Mouse (Mus musculus) T-helper 2 cell (primary cell): Measurements from ENCODE around the gene Efna5.

Experiments used
- in situ Hi-C: fragments of 300-600 bp; cut with MboI, MseI; formaldehyde crosslinking; loops from one replicate; pipeline ENCODE4 v1.15.1; 2025; ENCODE audit warnings: high pct_unique_total_duplicates

The Efna5 gene

DNA sequence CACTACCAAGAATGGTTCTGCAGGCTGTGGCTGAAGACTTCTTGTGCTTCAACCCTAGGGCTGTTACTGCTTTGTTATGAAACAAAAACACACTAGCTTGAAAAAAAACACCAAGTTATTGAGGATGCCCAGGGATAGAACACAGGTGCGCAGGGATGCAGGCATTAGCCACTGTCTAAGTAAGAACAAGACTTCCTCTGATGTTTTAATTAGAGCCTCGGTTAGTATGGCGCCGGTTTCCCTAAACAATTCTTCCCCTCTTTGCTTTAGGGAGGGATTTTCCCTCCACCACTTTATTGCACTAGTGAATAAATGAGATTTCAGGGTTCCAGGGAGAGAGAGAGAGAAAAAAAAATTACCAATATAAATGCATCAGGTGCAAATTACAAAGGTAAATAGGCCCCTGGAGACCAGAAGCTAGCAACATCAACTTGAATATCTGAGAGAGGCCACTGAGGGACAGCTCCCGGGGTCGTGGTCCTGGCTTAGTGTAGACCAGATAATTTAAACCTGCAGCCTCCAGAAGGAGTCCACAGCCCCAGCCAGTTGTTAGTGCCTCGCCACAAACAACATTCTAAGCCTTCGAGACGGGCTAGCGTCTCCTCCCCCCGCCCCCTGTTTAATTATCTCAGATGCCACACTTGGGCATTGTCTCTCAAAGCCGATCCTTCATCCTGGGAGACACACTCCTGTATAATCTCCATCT lies 163.5 kb downstream of the Efna5 start:
- in situ Hi-C loops = no loop called here

DNA sequence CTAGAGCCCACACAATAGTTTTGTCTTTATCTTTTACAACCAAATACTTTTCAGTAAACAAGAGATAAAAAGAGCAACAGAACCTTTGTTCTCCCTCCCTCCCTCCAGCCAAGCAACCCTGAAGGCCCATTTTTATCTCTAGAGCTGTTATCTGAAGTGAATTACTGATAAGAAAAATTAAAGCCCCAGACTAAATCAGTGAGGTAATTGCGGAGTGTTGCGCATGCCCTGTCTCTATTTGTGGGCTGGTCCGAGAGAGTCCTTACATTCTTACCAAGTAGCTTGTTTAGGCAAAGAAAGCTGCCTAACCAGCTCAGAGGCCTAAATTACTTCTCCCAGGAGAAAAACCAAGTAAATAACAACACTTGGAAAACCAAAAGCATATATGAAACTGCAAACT lies 167.7 kb downstream of the Efna5 start:
- in situ Hi-C loops = no loop called here

DNA sequence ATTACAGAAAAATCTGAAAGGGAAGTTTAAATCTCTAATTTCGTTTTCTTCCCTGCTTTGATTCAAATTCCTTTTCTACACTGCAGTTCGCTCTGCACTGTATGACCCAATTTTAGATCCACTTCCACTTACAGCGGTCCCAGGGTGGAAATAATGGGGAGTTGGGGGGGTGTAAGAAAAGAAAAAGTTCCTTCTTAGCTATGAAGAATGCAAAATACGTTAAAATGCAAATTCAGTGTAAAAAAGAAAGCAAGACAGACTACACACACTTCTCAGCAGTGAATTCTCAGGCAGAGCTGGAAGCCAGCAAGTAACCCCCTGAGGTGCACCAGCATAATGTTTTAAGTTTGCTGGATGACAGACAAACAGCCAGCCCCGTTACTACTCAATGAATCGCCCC lies 174.7 kb downstream of the Efna5 start:
- in situ Hi-C loops = no loop called here

DNA sequence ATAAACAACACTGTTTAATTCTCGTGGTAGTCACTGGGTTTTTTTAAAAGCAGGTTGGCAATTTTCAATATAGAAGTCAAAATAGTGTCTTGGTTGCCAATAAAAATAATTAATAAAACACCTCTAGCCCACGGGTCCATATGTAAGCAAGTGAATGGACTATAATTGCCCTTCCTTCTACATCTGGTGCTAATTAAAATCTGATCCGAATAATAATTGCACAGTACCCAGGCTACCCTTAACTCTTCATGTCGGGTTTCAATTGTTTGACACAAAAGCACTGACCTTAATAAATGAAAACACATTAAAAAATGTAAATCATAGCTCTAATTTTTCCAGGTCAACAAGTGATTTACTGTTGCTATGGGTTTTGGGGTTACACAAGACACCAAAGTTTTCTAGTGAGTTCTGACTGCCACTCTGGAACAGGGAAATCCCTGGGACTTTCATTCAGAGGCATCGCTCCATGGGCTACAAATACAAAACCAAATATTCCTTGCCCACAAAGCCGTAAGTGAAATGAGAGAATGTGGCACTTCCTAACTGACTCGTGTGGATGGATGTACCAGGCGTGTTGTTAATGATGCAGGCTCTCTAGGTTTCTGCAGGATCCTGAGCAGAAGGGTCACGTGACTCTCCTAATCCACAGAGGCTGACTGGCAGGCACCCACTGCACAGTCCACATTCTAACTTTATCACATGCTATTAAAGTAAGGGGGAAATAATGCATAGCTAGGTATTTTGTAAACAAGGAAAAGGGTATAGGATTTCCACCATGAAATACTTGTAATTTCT lies 178.9 kb downstream of the Efna5 start:
- in situ Hi-C loops = no loop called here

DNA sequence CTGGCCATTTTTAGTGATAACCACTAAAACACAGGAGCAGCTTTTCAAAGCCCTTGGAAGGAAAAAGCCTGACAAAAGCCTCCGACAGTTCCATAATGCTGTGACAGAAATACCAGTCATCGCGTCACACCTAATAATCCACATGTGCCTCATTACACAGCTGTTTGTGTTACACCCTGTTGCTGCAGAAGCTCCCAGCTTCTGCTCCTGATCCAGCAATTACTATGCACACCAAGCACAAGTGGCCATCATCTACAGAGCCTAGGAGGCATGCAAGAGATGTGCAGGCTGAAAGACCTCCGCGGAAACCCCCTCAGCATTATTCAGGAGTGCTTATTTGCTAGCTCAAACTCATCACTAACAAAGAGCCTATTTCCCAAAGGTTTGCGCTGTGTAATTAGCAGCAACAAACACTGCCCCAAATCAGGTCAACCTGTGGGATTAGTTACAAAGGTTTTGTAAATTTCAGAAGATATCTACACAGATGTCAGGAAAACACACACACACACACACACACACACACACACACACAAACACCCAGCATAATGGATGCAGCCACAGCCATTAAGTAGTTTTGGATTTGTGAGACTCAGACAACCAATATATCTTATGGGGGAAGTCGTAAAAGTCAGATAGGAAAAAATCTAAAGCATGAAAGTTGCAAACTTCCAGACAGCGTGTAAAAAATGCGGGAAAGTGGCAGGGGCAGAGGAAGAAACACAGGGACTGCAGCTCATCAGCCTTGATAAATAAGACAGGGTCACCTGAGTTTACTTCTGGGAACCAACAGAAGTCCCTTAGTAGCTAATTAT lies 180.1 kb downstream of the Efna5 start:
- in situ Hi-C loops = no loop called here

DNA sequence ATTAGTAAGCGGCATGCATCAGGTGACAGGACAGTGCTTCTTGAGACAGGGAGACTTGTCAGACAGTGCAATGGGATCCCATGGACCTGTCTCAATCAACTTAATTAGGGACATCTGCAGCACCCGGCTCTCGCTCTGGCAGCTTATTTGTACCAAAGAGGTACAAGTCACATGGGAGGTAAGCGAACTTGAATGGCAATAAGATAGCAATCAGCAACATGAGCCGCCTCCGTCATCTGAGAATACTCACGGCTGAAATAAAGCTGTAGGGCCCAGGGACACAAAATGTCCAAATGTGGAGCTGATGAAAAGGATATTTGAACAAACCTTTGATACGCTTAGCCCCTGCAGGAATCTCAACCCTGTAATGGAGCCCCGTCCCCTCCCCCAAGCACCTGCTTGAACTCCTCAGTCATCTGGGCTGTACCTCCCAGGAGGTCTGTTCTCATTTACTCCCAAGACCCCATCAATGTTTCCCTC lies 186.1 kb downstream of the Efna5 start:
- in situ Hi-C loops = loop anchor here (10.0 kb wide), 1 partner anchor 60 kb away; no protein-coding TSS in a partner anchor

DNA sequence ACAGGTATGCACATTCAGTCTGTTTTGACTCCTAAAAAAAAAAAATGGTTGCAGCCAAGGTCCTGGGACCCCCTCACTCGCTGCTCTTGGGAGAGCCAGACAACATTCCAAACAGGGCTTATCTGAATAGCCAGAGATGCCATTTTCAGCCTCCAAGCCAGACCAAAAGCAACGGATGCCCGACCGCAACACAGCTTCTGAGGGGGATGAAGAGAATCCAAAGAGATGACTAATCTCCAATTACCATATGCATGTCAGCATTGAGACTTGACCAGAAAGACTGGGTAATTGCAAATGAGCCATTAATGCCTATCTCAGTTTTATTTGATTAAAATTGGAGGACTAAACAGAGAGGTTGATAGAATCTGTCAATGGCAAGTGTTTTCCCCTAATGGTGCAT lies 188.9 kb downstream of the Efna5 start:
- in situ Hi-C loops = loop anchor here (10.0 kb wide), 1 partner anchor 63 kb away; no protein-coding TSS in a partner anchor

DNA sequence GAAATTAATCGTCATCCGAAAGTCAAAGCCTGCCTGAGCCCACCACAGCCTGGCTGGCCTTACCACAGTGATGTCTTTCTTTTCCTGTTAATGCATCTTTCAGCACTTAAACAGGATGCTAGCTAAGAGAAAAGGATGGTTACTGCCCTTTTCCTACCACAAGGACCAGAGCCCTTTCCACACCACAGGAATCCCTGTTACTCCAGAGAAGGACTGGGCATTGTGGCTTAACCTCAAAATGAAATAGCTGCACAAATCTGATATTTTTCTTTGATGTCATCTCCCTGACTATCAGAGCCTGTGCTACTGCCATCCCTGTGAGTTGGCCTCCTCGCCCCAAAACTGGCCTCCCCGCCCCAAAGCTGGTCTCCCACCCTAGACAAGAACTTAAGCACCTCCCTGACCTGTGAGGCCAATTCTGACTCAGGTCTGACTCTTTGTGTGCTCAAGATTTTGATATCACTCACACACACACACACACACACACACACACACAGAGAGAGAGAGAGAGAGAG lies 189.9 kb downstream of the Efna5 start:
- in situ Hi-C loops = loop anchor here (10.0 kb wide), 1 partner anchor 64 kb away; no protein-coding TSS in a partner anchor

DNA sequence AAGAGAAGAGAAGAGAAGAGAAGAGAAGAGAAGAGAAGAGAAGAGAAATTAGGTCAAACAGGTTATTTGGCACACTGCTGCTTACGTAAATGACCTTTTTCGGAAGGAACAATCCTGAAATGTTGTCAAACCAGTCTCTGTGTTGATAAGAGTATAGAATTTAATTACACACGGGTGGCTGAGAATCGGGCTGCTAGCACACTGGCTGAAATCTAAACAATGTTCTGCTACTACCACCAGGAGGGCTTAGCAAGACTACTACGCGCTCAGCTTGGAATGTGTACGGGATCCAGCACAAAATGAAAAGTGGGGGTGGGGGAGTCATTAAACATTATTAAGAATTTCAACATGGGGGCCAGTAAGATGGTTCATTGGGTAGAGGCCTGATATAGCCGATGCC lies 190.9 kb downstream of the Efna5 start:
- in situ Hi-C loops = loop anchor here (10.0 kb wide), 1 partner anchor 65 kb away; no protein-coding TSS in a partner anchor

DNA sequence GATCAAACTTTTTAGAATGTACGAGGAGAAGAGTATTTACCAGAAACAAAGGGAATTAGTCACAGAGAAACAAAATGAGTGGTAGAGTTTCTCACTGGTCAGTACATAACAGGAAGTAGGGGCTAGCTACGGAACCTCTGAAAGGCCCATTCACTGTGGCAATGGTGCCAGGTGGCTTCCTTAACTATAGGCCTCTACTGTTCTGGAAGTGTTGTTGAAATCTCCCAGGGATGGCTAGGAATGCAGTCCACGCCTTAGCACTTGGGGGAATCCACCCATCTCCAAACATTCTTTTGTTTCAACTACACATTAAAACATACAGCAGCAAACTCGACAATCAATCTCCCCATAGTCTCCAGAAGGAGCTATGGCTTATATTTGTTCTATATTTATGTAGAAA lies 191.5 kb downstream of the Efna5 start:
- in situ Hi-C loops = loop anchor here (10.0 kb wide), 1 partner anchor 65 kb away; no protein-coding TSS in a partner anchor

DNA sequence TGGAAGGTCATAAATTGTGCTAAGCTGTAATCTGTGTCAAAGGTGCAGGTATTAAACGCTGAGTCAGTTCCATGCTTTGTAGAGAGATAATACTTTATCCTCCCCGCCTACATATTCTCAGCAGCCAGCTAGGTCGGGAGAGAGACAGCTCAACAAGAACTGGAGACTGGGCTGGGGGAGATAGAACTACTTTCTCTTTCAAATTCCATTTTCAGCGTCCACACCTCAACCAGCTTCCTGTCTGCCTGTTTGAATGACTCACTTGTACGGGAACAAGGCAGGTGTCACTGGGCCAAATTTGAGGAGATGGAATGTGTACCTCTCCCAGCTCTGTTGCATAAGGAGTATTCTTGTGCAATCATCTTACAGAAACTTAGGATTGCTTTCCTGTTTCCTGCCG lies 193.7 kb downstream of the Efna5 start:
- in situ Hi-C loops = no loop called here

DNA sequence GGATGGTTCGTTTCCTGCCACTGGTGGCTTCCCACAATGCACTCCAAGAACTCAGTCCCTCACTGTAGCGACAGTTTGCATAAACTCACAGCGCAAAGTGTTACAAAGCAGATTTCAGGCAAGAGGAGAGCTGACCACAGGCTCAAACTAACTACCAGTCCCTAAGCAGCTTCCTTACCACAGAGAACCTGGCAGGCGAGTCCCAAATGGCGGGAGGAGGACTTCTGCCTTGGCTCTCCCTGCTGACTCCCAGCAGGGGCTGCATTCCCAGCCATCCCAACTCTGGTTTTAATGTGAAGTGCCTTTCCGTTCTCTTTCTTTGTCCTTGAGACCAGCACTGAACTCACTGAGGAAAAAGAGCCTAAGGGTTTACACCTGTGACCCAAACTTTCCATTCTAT lies 195.9 kb downstream of the Efna5 start:
- in situ Hi-C loops = no loop called here

DNA sequence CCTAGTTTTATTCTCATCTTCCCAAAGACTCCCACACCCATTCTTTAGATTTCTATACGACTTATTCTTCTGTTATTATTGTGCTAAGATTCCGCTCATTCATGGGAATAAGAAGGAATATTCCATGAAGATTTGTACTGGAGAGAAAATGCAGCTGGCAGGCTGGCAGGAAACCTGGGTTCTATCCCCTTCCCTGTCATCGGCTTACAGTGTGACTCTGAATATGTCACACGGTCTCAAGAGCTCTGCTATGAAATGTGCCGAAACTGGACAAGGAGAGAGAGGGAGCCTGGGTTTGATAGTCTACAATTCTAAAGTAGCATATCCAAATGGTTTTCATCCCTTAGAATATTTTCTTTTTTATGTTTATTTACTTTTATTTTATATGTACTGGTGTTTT lies 198.0 kb downstream of the Efna5 start:
- in situ Hi-C loops = no loop called here

DNA sequence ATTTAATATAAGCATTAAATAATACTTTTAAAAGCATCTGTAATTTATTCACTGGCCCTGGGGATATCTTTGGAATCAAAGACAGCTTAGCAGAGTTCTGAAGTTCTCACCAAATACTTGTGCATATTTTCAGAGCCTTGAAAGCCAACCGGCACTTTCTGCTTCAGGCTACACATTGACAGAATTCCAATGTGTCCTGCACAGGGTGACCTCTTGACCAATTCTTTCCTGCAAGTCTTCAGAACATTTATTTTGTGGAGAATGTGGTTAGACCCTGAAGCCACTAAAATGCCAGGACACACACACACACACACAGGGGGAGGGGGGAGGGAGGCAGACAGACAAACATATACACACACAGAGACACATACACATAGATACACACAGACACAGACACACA lies 199.4 kb downstream of the Efna5 start:
- in situ Hi-C loops = no loop called here

DNA sequence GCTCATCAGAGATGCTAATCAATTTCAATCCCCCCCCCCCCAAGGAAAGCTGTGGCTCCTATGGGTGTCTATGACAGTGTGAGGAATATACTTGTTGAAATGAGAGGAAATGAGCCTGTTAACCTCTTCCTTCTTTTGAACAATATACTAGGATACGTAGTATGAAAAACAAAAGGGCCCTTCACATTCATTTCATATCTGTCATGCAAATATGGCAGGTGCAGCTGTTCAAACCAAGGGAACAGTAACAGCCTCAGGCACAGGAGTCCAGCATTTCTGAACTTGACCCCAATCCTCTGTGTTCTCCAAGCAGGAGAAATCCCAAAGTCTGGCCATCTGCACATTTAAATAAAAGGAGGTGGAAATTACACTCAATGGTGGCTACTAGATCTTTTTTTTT lies 200.4 kb downstream of the Efna5 start:
- in situ Hi-C loops = no loop called here

DNA sequence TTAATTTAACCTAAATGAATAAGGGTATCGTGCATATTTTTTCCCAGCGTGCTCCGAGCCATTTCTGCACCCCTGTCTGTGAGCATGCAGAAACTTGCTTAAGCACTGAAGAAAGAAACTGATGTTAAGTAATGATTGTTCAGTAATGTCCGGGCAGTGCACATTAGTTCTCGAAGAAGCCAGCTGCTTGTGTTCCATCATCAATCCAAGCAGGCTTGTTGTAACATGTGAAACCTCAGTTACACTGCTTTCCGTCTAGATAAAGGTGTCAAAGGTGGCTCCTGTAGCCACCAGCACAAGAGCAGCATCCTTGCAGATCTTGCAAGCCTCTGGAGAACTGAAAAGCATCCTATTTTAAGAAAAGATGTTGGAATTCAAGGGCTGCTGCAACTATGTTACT lies 204.3 kb downstream of the Efna5 start:
- in situ Hi-C loops = no loop called here

DNA sequence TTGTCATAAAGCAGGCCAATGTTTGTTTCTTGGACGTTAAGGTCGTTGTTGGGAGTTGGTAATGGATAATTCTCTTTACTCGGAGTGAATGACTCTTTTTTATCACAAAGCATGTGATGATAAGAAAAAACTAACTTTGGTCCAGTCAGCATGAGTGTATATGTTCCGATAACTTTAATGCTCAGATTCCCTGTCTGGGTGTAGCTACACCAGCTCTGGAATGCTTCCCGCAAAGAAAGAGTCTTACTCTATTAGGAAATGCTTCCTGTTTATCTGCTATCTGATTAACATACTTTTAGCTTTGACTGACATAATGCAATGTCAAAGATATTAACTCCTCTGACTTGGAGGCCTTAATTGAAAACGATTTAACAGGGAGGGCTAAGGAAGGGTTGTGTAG lies 204.7 kb downstream of the Efna5 start:
- in situ Hi-C loops = no loop called here

DNA sequence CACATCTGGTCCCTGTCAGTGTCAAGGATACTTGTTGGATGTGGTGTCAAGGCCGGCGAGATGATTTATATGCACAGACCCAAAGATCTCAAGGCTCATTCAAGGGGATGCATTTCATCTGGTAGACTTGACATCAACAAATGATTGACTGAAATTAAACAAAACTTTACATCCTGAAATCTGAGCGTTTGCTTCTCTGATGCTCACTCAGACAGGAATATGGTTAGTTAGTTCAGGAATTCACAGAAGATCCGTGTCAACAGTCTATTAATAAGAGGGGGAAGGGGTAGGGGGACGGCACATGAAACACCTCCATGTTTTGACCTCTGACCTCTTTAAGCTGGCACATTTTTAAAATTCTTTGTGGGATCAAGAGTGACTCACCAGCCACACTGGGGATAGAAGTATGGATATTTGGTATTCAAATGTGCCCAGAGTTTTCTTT lies 205.3 kb downstream of the Efna5 start:
- in situ Hi-C loops = no loop called here

DNA sequence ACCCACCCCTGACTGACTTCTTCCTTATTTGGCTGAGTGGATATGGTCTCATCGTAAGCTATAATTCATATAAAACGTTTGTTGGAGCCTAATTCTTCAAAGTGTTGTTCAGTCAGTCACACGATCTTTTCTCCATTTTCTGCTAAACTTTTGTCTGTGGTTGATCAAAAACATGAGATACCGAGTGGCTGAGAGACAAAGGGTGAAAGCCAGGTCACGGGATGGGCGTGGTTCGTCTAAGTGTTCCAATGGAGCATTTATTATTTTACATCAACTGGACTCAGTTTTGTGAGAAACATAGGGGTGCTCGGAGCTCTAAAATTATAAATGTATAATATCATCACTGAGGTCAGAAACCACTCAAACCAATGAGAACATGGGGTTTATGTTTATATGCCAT lies 209.0 kb downstream of the Efna5 start:
- in situ Hi-C loops = no loop called here

DNA sequence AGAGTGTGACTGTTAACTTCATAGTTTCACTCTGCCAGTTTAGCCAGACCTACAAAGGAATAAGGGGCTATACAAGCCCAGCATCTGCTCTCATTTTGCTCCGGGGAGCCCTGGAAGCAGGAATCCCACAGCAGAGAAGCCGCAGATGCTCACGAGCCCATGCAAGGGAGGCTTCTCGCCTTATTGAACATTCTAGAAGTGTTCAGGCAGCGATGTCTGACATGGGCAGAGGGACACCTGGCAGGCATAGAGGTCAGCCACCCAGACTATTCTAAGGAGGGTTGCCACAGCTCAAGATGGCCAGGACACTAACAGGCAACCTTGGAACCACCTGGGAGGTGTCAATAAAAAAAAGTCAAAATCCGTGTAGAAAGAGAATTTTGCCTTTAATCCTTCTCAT lies 214.4 kb downstream of the Efna5 start:
- in situ Hi-C loops = no loop called here

DNA sequence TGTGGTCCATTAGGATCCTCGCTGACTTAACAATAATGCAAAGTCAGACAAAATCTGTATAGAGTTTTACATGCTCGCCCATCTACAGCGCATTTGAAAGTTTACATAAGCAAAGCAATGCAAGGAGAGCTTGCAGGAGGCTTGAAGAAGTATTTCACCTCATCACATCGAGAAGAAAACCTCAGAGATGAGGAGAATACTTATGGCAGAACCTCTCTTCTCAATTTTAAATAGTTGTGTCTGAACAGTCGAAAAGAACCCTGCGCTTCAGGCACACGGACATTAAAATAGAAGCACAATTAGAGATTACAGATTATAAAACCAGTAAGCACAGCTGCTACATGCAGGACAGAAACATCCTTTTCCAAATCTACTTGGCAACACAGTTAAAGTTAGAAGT lies 215.3 kb downstream of the Efna5 start:
- in situ Hi-C loops = no loop called here

DNA sequence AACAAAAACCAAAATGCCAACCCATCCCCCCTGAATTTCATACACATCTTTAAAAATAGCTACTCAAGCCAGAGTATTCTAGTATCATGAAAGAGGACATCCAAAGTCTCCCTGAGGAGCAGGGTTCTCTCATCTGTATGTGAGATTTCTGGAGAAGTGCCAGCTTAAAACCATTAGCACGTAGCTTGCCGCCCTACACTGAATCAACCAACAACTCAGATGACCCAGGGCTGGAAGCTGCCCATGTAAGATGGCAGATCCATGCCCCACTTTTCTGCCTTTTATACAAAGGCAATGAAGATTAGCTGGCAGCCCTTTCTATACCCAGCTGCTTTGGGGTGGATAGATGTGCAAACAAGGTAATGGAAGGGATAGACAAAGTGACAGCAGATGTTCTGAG lies 216.4 kb downstream of the Efna5 start:
- in situ Hi-C loops = no loop called here
